Mouse (Mus musculus) forebrain, embryonic 16.5 days (tissue): ENCODE data around the gene Mlph. TPM values are rescaled to one million over a fixed set of nuclear protein-coding genes. Genes with fewer than 3 reads are reported as not detected.

ENCODE experiments used
- ATAC-seq: fragments of 200-750 bp; cut with Nextera tagmentation; 2 replicates; pipeline ENCODE4 v1.8.0; 2017; ENCODE audit warnings: mild to moderate bottlenecking, moderate library complexity
- H3K27ac ChIP-seq: fragments of 300-500 bp; sonication (generic); 2 replicates; pipeline ENCODE4 v1.5.1; 2014; ENCODE audit warnings: low read length, control low read depth
- H3K27me3 ChIP-seq: fragments of 300-500 bp; sonication (generic); replicated peaks from 2 replicates; pipeline ENCODE4 v1.6.1; 2014; ENCODE audit warnings: low read length; ENCODE audit not compliant: control insufficient read depth, insufficient read depth
- H3K36me3 ChIP-seq: fragments of 300-500 bp; sonication (generic); 2 replicates; pipeline ENCODE4 v1.6.1; 2014; ENCODE audit not compliant: control insufficient read depth, insufficient read depth
- H3K4me1 ChIP-seq: fragments of 300-500 bp; sonication (generic); replicated peaks from 2 replicates; pipeline ENCODE4 v1.6.1; 2014; ENCODE audit warnings: low read length; ENCODE audit not compliant: control insufficient read depth, insufficient read depth
- H3K4me2 ChIP-seq: fragments of 300-500 bp; sonication (generic); 2 replicates; pipeline ENCODE4 v1.6.1; 2014; ENCODE audit warnings: mild to moderate bottlenecking, low read length, control low read depth
- H3K4me3 ChIP-seq: fragments of 300-500 bp; sonication (generic); replicated peaks from 2 replicates; pipeline ENCODE4 v1.5.1; 2014; ENCODE audit warnings: mild to moderate bottlenecking, low read length, control low read depth
- H3K9ac ChIP-seq: fragments of 300-500 bp; sonication (generic); replicated peaks from 2 replicates; pipeline ENCODE4 v1.6.1; 2014; ENCODE audit warnings: low read depth, low read length, control low read depth
- H3K9me3 ChIP-seq: fragments of 300-500 bp; sonication (generic); 2 replicates; pipeline ENCODE4 v1.6.1; 2016; ENCODE audit warnings: low read length; ENCODE audit not compliant: control insufficient read depth
- WGBS: fragments of 180-500 bp; shearing (Covaris S2); extraction: QIAGEN DNeasy Blood & Tissue Kit; methylation state at CpG from one replicate; pipeline ENCODE4 v1.1.7; 2014; 5-methylcytosine and 5-hydroxymethylcytosine counted together
- polyA plus RNA-seq: library from polyadenylated mRNA; unstranded; fragments of >200 nt; fragmentation: Nextera tagmentation; extraction: Ambion mirVana; gene quantifications from 2 replicates; pipeline ENCODE4 v1.2.1, GENCODE M21; 2015

The Mlph gene
- polyA plus RNA-seq, 1 experiment from 2014 or later, result 0.19 TPM

- H3K4me1 ChIP-seq, result peaks cover 28% of the 10 kb centered on the region
- H3K9ac ChIP-seq, result no peak overlapping the region
- no peak for ATAC-seq
- no peaks in the 10 kb centered on the region for H3K27me3 ChIP-seq
- H3K36me3 ChIP-seq, result no peaks in the 10 kb centered on the region
- H3K4me3 ChIP-seq, result no peak overlapping the region
- H3K4me2 ChIP-seq, result no peak overlapping the region
- no peak overlapping the region for H3K27ac ChIP-seq
- 79% methylated on average over 10 of the region's 10 CpGs for WGBS
- H3K9me3 ChIP-seq, result no peaks in the 10 kb centered on the region
These were observed 55.1 kb downstream of the Mlph start for GRCm38 (mm10) chr1:90969881-90970390.

GRCm38 (mm10) chr1:90972911-90973573, 58.2 kb downstream of the Mlph start:
- peaks cover 33% of the 10 kb centered on the region for H3K4me1 ChIP-seq
- no peak overlapping the region for H3K4me2 ChIP-seq
- H3K9me3 ChIP-seq, result no peaks in the 10 kb centered on the region
- 15% methylated on average over 9 of the region's 9 CpGs for WGBS
- H3K27ac ChIP-seq, result no peak overlapping the region
- H3K36me3 ChIP-seq, result no peaks in the 10 kb centered on the region
- ATAC-seq, result peak; percentile 86
- no peak overlapping the region for H3K4me3 ChIP-seq
- H3K9ac ChIP-seq, result no peak overlapping the region
- no peaks in the 10 kb centered on the region for H3K27me3 ChIP-seq

DNA sequence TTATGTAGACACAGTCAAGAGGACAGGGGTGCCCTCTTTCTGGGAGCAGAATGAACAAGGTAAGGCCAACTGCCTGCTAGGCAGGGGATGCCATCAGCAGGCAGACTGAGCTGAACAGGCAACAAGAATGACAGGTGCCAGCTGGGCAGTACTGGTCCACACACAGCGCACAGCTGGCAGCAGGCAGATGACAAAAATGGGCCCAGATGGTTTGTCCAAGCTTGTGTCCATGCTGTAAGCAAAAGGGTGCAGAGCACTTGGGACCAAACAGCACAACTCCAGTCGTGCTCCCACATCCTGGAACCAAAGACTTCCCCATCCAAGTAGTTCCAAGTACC, 58.7 kb downstream of the Mlph start:
- H3K4me3 ChIP-seq, result no peak overlapping the region
- no peaks in the 10 kb centered on the region for H3K27me3 ChIP-seq
- no peak overlapping the region for H3K4me2 ChIP-seq
- H3K36me3 ChIP-seq, result no peaks in the 10 kb centered on the region
- no peaks in the 10 kb centered on the region for H3K9me3 ChIP-seq
- H3K27ac ChIP-seq, result no peak overlapping the region
- ATAC-seq, result peak; percentile 57
- WGBS, result 84% methylated on average over 2 of the region's 2 CpGs
- H3K9ac ChIP-seq, result no peak overlapping the region
- peaks cover 32% of the 10 kb centered on the region for H3K4me1 ChIP-seq

GRCm38 (mm10) chr1:90974906-90975649, 60.2 kb downstream of the Mlph start:
- Histone ChIP-seq H3K27me3 (no peaks in the 10 kb centered on the region), H3K4me1 (peaks cover 30% of the 10 kb centered on the region), H3K36me3 (no peaks in the 10 kb centered on the region), H3K27ac (no peak overlapping the region), H3K4me3 (no peak overlapping the region), H3K9me3 (no peaks in the 10 kb centered on the region), H3K4me2 (peak overlapping the region; percentile 12; the same call in 1 of the 2 replicates), H3K9ac (no peak overlapping the region)
- 5% methylated on average over 12 of the region's 12 CpGs for WGBS
- peak; percentile 45 for ATAC-seq

- H3K4me3 ChIP-seq, result no peak overlapping the region
- H3K9me3 ChIP-seq, result no peaks in the 10 kb centered on the region
- peaks cover 30% of the 10 kb centered on the region for H3K4me1 ChIP-seq
- ATAC-seq, result no peak
- H3K27ac ChIP-seq, result peak overlapping the region; percentile 10; the same call in 1 of the 2 replicates
- no peaks in the 10 kb centered on the region for H3K36me3 ChIP-seq
- H3K4me2 ChIP-seq, result no peak overlapping the region
- no peak overlapping the region for H3K9ac ChIP-seq
- no peaks in the 10 kb centered on the region for H3K27me3 ChIP-seq
- 67% methylated on average over 4 of the region's 4 CpGs for WGBS
These were observed 61.1 kb downstream of the Mlph start for GRCm38 (mm10) chr1:90975960-90976359.

GRCm38 (mm10) chr1:90980638-90981330, 65.9 kb downstream of the Mlph start:
- Histone ChIP-seq H3K36me3 (no peaks in the 10 kb centered on the region), H3K27ac (no peak overlapping the region), H3K4me1 (peaks cover 5% of the 10 kb centered on the region), H3K4me3 (no peak overlapping the region), H3K9me3 (no peaks in the 10 kb centered on the region), H3K4me2 (no peak overlapping the region), H3K9ac (no peak overlapping the region), H3K27me3 (no peaks in the 10 kb centered on the region)
- no peak for ATAC-seq
- 80% methylated on average over 10 of the region's 10 CpGs for WGBS

GRCm38 (mm10) chr1:90981346-90981745, 66.5 kb downstream of the Mlph start:
- no peaks in the 10 kb centered on the region for H3K36me3 ChIP-seq
- H3K27ac ChIP-seq, result no peak overlapping the region
- no peaks in the 10 kb centered on the region for H3K27me3 ChIP-seq
- WGBS, result 54% methylated on average over 3 of the region's 3 CpGs
- no peak overlapping the region for H3K9ac ChIP-seq
- H3K4me2 ChIP-seq, result no peak overlapping the region
- no peak for ATAC-seq
- no peaks in the 10 kb centered on the region for H3K4me1 ChIP-seq
- H3K9me3 ChIP-seq, result no peaks in the 10 kb centered on the region
- no peak overlapping the region for H3K4me3 ChIP-seq

DNA sequence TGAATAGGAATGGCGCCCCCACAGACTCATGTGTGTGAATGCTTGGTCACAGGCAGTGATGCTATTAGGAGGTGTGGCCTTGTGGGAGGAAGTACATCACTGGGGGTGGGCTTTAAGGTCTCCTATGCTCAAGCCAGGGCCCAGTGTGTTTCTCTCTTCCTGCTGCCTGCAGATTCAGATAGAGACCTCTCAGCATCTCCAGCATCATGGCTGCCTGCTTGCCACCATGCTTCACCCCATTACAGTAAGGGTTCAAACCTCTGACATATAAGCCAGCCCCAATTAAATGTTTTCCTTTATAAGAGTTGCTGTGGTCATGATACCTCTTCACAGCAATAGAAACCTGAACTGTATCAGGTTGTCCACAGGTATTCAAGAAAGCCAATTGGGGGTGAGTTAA, 81.0 kb downstream of the Mlph start:
- H3K27me3 ChIP-seq, result no peaks in the 10 kb centered on the region
- no peak overlapping the region for H3K4me2 ChIP-seq
- peaks cover 10% of the 10 kb centered on the region for H3K4me1 ChIP-seq
- no peak overlapping the region for H3K4me3 ChIP-seq
- H3K27ac ChIP-seq, result no peak overlapping the region
- H3K36me3 ChIP-seq, result no peaks in the 10 kb centered on the region
- no peaks in the 10 kb centered on the region for H3K9me3 ChIP-seq
- ATAC-seq, result no peak
- no peak overlapping the region for H3K9ac ChIP-seq
- WGBS, result 91% methylated on average over 1 of the region's 1 CpGs

- H3K4me1 ChIP-seq, result peaks cover 10% of the 10 kb centered on the region
- no peak overlapping the region for H3K9ac ChIP-seq
- no peak overlapping the region for H3K27ac ChIP-seq
- H3K27me3 ChIP-seq, result no peaks in the 10 kb centered on the region
- H3K4me2 ChIP-seq, result no peak overlapping the region
- H3K4me3 ChIP-seq, result no peak overlapping the region
- 75% methylated on average over 4 of the region's 4 CpGs for WGBS
- H3K36me3 ChIP-seq, result no peaks in the 10 kb centered on the region
- no peak for ATAC-seq
- H3K9me3 ChIP-seq, result no peaks in the 10 kb centered on the region
These were observed 82.3 kb downstream of the Mlph start for GRCm38 (mm10) chr1:90997136-90997535.
